Mouse (Mus musculus) hindbrain, embryonic 16.5 days (tissue): ENCODE data around the gene Ccdc85b. TPM values are rescaled to one million over a fixed set of nuclear protein-coding genes. Genes with fewer than 3 reads are reported as not detected.

Experiments used
- ATAC-seq: fragments of 200-750 bp; cut with Nextera tagmentation; 2 replicates; pipeline ENCODE4 v1.8.0; 2017; ENCODE audit warnings: moderate TSS enrichment, moderate library complexity
- H3K27ac ChIP-seq: fragments of 300-500 bp; sonication (generic); 2 replicates; pipeline ENCODE4 v1.5.1; 2014; ENCODE audit warnings: low read depth, mild to moderate bottlenecking, control low read depth, low read length, moderate library complexity
- H3K27me3 ChIP-seq: fragments of 300-500 bp; sonication (generic); replicated peaks from 2 replicates; pipeline ENCODE4 v1.6.1; 2014; ENCODE audit warnings: low read length; ENCODE audit not compliant: control insufficient read depth, insufficient read depth
- H3K36me3 ChIP-seq: fragments of 300-500 bp; sonication (generic); 2 replicates; pipeline ENCODE4 v1.6.1; 2014; ENCODE audit warnings: mild to moderate bottlenecking, low read length, moderate library complexity, mixed read lengths; ENCODE audit not compliant: control insufficient read depth, insufficient read depth
- H3K4me1 ChIP-seq: fragments of 300-500 bp; sonication (generic); 2 replicates; pipeline ENCODE4 v1.6.1; 2014; ENCODE audit warnings: low read depth, low read length; ENCODE audit not compliant: control insufficient read depth, insufficient read depth
- H3K4me2 ChIP-seq: fragments of 300-500 bp; sonication (generic); 2 replicates; pipeline ENCODE4 v1.6.1; 2014; ENCODE audit warnings: mild to moderate bottlenecking, low read length, control low read depth, moderate library complexity
- H3K4me3 ChIP-seq: fragments of 300-500 bp; sonication (generic); 2 replicates; pipeline ENCODE4 v1.5.1; 2014; ENCODE audit warnings: mild to moderate bottlenecking, low read length, control low read depth, moderate library complexity
- H3K9ac ChIP-seq: fragments of 300-500 bp; sonication (generic); 2 replicates; pipeline ENCODE4 v1.6.1; 2014; ENCODE audit warnings: low read depth, mild to moderate bottlenecking, control low read depth, low read length, moderate library complexity
- H3K9me3 ChIP-seq: fragments of 300-500 bp; sonication (generic); 2 replicates; pipeline ENCODE4 v1.6.1; 2014; ENCODE audit warnings: mild to moderate bottlenecking, low read length, moderate library complexity; ENCODE audit not compliant: control insufficient read depth
- WGBS: fragments of 180-500 bp; shearing (Covaris S2); extraction: QIAGEN DNeasy Blood & Tissue Kit; methylation state at CpG from one replicate; pipeline ENCODE4 v1.1.7; 2014; 5-methylcytosine and 5-hydroxymethylcytosine counted together
- polyA plus RNA-seq: library from polyadenylated mRNA; unstranded; fragments of >200 nt; fragmentation: Nextera tagmentation; extraction: Ambion mirVana; gene quantifications from 2 replicates; pipeline ENCODE4 v1.2.1, GENCODE M21; 2015

Ccdc85b gene
- polyA plus RNA-seq, 1 experiment from 2014 or later: 12.4 TPM

DNA sequence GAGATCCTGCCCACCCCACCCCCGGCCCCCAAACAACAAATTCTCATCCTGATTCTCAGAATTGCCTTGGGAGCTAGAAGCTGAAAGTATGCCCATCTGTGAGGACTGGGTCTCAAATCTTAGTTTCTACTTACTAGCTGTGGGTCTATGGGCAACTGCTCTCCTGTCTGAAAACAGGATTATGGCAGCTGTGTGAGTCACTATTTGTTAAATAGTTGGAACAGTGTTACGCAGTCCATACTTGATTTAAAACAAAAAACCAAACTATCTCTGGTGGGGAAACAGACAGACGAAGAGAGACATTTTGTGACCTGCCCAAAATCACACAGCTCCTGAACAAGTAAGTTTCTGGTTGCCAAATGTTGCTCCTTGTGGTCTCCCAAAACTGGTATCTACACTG lies 8.0 kb downstream of the Ccdc85b start:
- ATAC-seq: no peak
- Histone ChIP-seq H3K4me2 (no peak overlapping the region), H3K36me3 (peaks cover 3% of the 10 kb centered on the region; the same call in 1 of the 2 replicates), H3K27ac (no peak overlapping the region), H3K4me3 (no peak overlapping the region), H3K27me3 (peaks cover 43% of the 10 kb centered on the region), H3K9ac (no peak overlapping the region), H3K4me1 (peaks cover 12% of the 10 kb centered on the region), H3K9me3 (no peaks in the 10 kb centered on the region)
- 91% methylated on average over 3 of the region's 3 CpGs for WGBS

DNA sequence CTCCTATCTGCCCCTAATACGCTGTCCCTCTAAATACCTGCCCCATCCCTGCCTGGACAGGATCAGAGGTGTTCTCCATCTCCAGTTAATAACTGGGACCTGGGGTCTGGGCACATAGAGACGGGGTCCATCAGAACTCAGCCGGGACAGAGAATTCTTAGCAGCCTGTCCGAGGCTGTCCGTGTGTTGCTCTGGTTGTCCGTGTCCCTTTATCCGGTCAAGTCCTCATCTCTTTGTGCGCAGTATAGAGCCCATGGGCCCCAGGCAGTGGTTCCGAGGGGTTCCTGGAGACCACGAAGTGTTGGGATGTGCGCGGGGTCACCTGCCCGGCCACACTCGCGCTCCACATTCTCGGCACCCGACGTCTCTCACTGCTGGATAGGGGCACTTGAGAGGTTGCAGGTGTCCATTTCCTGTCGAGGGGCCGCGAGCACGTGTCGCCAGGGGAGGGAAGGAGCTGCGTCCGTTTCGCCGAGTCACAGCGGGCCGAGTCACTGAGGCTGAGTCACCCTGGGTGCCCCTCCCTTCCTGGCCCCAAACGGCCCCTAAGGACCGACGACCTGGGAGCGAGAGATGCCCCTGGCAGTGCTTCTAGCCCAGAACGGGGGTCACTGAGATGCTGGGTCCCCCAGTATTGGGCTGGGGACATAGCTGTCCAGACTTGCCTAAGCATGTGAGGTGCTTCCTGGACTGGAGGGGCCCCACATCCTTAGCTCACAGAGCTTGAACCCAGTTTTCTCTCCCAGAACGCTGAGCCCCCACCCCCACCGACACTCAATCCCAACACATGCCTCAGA lies 9.1 kb downstream of the Ccdc85b start:
- peaks cover 43% of the 10 kb centered on the region for H3K27me3 ChIP-seq
- H3K27ac ChIP-seq: no peak overlapping the region
- peak overlapping the region; percentile 94 for H3K4me2 ChIP-seq
- H3K36me3 ChIP-seq: no peaks in the 10 kb centered on the region
- WGBS: 11% methylated on average over 34 of the region's 36 CpGs
- peak; percentile 21; the same call in 1 of the 2 replicates for ATAC-seq
- H3K9me3 ChIP-seq: no peaks in the 10 kb centered on the region
- peak overlapping the region; percentile 61; the same call in 1 of the 2 replicates for H3K4me3 ChIP-seq
- H3K4me1 ChIP-seq: peaks cover 12% of the 10 kb centered on the region
- H3K9ac ChIP-seq: no peak overlapping the region

DNA sequence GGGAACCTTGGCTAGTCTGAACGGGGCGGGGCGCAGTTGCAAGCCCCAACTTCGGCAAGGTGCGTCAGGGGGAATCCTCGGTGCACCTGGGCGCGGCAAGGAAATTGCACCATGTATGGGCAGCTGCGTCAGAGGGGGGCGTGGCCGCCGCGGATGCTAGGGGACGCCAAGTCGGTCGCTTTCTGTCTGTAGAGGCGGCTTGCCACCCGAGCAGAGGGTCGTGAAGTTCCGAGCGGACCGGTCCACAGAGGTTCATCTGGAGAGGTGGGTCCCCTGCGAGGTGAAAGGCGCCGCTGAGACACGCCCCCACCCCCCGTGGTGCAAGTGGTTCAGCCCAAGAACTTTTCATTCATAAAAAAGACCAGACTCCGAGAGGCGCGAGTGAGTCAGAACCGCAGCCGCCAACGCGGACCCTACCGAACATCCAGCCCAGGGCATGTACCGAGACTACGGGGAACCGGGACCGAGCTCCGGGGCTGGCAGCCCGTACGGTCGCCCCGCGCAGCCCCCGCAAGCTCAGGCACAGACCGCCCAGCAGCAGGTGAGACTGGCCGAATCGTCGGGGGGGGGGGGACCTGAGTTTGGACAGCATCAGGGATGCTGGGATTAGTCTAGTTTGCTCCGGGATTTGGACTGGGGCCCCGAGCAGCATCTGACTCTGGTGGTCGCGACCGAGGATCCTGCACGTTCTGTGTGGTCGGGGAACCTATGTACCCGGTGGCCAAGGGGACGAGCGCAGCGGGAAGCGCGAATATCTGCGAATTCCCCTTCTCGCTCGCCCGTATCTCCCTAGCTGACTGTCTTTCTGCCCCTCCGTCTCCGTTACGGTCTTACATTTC lies 10.0 kb downstream of the Ccdc85b start, which contains the start of gene Fosl1:
Gene Fosl1 (plus strand): TSS at position 33 of the 839 bp plus-strand sequence.
- H3K9ac ChIP-seq: peak within 1 kb of the TSS; percentile 56
- H3K4me3 ChIP-seq: peak within 1 kb of the TSS; percentile 61
- H3K27me3 ChIP-seq: peaks cover 43% of the 10 kb centered on the region
- H3K27ac ChIP-seq: no peak within 1 kb of the TSS
- peak; percentile 66 for ATAC-seq
- H3K9me3 ChIP-seq: no peaks in the 10 kb centered on the region
- peaks cover 12% of the 10 kb centered on the region for H3K4me1 ChIP-seq
- WGBS: under 1% methylated on average over 60 of the region's 70 CpGs
- peak within 1 kb of the TSS; percentile 94 for H3K4me2 ChIP-seq
- no peaks in the 10 kb centered on the region for H3K36me3 ChIP-seq

DNA sequence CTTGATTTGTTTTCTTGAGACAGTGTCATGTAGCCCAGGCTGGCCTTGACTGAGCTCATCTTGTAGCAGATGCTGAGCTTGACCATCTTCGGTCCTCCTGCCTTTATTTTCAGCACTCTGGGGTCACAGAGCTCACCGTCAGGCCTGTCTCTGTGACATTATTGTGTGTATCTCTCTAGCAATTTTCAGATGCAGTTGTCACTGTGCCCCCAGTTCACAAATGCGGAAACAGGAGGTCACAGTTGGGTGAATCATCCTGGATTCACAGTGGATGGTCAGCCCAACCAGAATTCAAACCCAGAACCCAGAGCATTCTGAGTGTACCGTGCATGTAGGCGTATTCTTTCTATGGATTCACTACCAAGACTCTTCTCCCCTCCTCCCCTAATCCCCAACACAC lies 11.9 kb downstream of the Ccdc85b start:
- Histone ChIP-seq H3K27ac (no peak overlapping the region), H3K27me3 (peaks cover 43% of the 10 kb centered on the region), H3K9ac (no peak overlapping the region), H3K4me1 (peaks cover 12% of the 10 kb centered on the region), H3K36me3 (no peaks in the 10 kb centered on the region), H3K4me2 (no peak overlapping the region), H3K4me3 (no peak overlapping the region), H3K9me3 (no peaks in the 10 kb centered on the region)
- ATAC-seq: no peak
- 91% methylated on average over 5 of the region's 5 CpGs for WGBS

DNA sequence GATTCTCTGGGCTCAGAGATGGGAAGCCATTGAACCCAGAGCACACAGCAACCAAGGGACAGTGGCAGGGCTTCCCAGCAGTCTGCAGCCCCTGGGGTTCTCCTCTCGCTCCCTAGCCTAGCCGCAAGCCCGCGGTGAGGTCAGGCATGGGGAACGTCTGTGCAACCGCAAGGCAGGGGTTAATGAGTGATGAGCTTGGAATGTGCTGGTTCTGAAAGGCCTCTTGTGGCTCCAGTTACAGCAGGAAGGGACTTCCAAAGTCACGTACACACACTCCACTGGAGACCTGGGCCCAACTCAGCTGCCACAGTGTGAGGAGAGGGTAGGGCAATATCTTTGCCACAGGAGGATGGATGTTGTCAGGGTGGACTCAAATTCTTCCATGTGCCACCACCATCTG lies 12.7 kb downstream of the Ccdc85b start:
- no peak for ATAC-seq
- Histone ChIP-seq H3K4me1 (peaks cover 12% of the 10 kb centered on the region), H3K36me3 (no peaks in the 10 kb centered on the region), H3K9ac (no peak overlapping the region), H3K27me3 (peaks cover 38% of the 10 kb centered on the region), H3K4me2 (no peak overlapping the region), H3K4me3 (no peak overlapping the region), H3K9me3 (no peaks in the 10 kb centered on the region), H3K27ac (no peak overlapping the region)
- 30% methylated on average over 7 of the region's 7 CpGs for WGBS

DNA sequence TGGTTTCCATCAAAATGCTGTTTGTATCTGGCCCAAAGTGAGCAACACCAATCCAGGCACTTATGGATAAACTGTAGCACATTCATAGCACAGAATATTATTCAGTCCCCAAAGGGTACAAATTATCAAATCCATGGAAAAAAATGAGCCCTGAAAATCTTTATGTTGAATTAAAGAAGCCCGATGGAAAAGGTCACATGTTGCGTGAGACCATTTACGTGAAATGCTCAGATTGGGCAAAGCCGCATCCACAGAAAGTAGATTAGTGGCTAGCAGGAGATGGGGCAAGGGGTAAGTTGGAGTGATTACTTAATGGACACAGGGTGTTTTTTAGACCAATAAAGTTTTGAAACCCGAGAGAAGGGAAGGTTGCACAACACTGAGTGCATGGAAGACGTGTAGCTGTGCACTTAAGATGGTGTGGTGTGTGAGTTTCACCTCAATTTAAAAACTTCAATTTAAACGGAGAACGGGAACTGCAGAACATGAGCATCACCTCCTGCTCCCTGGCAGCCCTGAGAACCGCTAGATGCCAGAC lies 13.3 kb downstream of the Ccdc85b start:
- no peak for ATAC-seq
- Histone ChIP-seq H3K9ac (no peak overlapping the region), H3K4me3 (no peak overlapping the region), H3K4me1 (peaks cover 12% of the 10 kb centered on the region), H3K9me3 (no peaks in the 10 kb centered on the region), H3K27ac (no peak overlapping the region), H3K36me3 (no peaks in the 10 kb centered on the region), H3K4me2 (no peak overlapping the region), H3K27me3 (peaks cover 37% of the 10 kb centered on the region)
- WGBS: 69% methylated on average over 9 of the region's 9 CpGs

DNA sequence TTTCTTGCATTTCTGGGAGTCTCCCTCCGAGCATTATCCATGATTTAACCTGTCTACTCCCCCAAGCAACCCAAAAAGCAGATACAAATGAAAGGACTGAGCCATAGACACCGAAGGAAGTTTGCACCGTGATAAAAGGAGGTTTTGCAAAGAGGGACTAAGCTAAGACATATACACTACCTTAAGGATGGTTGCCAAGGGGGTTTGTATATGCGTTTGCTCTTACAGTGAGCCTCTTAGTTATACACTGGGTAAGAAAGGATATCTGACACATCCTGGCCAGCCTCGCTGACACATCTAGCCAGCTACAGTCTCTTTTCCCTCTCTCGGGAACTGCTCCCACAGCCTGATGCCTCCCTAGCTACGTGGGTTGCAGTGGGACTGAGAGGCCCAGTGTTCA lies 23.7 kb downstream of the Ccdc85b start:
- no peaks in the 10 kb centered on the region for H3K9me3 ChIP-seq
- H3K9ac ChIP-seq: peak overlapping the region; percentile 59; the same call in 1 of the 2 replicates
- H3K4me1 ChIP-seq: peaks cover 11% of the 10 kb centered on the region
- H3K4me3 ChIP-seq: no peak overlapping the region
- H3K27ac ChIP-seq: 0 out of 2 replicates have a peak overlapping the region, but pooled peaks have one; percentile 24
- peak overlapping the region; percentile 55 for H3K4me2 ChIP-seq
- H3K36me3 ChIP-seq: no peaks in the 10 kb centered on the region
- 74% methylated on average over 7 of the region's 7 CpGs for WGBS
- no peak for ATAC-seq
- H3K27me3 ChIP-seq: no peaks in the 10 kb centered on the region; the same call in 1 of the 2 replicates

DNA sequence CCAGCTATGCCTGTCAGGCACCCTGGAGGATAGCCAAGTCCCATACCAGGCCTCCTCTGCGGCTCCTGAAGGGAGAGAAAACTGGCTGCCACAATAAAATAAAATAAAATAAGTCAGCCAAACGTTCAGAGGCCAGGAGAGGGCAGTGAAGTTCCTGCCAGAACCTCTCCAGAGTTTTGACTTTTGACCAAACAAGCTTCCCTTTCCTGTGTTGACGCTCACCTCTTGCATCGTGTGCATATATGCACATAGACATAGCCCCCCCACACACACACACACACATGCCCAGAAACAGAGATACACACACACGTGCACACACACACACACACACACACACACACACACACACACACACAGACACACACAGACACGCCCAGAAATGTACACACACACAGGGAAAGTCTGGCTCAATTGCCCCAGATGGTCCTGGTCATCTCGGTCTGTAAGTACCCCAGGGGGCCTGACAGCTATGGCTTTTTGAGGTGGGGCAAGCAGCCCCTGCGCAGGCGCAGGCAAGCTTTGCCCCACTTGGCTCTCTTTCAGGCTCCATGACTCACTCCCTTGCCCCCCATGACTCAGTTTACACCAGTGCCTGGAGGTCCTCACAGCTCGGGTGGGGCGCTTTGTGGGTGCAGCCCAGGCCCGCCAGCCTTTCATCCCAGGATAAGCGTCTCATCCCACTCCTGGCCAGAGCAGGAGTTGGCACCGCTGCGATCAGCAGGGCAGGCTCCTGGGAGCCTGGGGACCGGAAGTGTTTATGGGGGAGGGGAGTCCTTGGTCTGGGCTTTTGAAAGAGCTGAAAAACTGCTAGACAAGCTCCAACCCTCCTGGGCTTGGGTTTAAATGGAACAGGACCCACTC lies 24.5 kb downstream of the Ccdc85b start:
- peak overlapping the region; percentile 34; the same call in 1 of the 2 replicates for H3K27ac ChIP-seq
- H3K36me3 ChIP-seq: no peaks in the 10 kb centered on the region
- no peaks in the 10 kb centered on the region for H3K9me3 ChIP-seq
- H3K4me2 ChIP-seq: peak overlapping the region; percentile 55
- H3K4me1 ChIP-seq: peaks cover 11% of the 10 kb centered on the region
- WGBS: 11% methylated on average over 16 of the region's 16 CpGs
- peak overlapping the region; percentile 27; the same call in 1 of the 2 replicates for H3K4me3 ChIP-seq
- H3K27me3 ChIP-seq: no peaks in the 10 kb centered on the region; the same call in 1 of the 2 replicates
- peak; percentile 50 for ATAC-seq
- H3K9ac ChIP-seq: peak overlapping the region; percentile 59
